In the genomic region with DNA sequence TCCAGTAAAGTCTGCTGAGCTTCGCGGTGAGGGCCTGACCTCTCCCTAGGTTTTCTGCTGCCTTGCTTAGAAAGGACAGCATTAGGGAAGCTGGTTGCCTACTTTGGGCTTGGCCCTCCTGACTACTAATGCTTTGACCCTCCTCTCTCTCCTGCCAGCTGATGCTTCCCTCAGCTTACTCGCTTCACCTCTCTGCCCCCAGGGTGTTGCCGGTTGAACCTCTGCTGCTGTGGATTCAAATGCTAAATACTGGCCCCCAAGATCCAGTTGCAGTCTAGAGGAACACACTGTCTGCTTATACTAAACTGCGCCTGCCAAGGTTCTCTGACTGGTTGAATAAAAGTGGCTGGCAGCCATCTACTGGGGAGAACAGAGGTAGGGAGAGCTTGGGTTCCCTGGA, we compare ENCODE assay signal across 24 mouse cellular contexts.
"Had no signal": no experiment of that assay in that cellular context is flagged by ENCODE, and none has a peak within 500 bp of the region (broad histone marks: within the 10 kb centered on the region; RNA-seq: fewer than 3 reads in every experiment).

No protein-coding gene starts in this region.

- H3K36me3 ChIP-seq: heart, embryonic 13.5 days; heart, embryonic 15.5 days; hindbrain, embryonic 13.5 days; hindbrain, embryonic 15.5 days; kidney, embryonic 15.5 days; limb, embryonic 10.5 days; limb, embryonic 12.5 days had no signal

- ATAC-seq: intestine, embryonic 16.5 days had no signal

- DNase-seq: gastrocnemius, postnatal 14 days; gastrocnemius, postnatal 36 days; heart, adult 11 months; heart, adult 2 months; heart, postnatal 14 days; heart, postnatal 36 days; kidney, adult 11 months; kidney, adult 2 months; kidney, adult 9 months; kidney, postnatal 14 days; kidney, postnatal 36 days; liver had no signal

- H3K27ac ChIP-seq: heart, adult 2 months; heart, embryonic 13.5 days; heart, embryonic 15.5 days; hindbrain, embryonic 13.5 days; hindbrain, embryonic 15.5 days; kidney, embryonic 15.5 days; kidney, postnatal 0 days; left cerebral cortex, adult 2 months; limb, embryonic 10.5 days; limb, embryonic 12.5 days had no signal

- H3K4me2 ChIP-seq: heart, embryonic 11.5 days; heart, embryonic 13.5 days; heart, embryonic 15.5 days; hindbrain, embryonic 13.5 days; hindbrain, embryonic 15.5 days; kidney, embryonic 15.5 days; limb, embryonic 12.5 days; liver, embryonic 11.5 days had no signal

- H3K9me3 ChIP-seq: heart, embryonic 13.5 days; heart, embryonic 15.5 days; hindbrain, embryonic 13.5 days; hindbrain, embryonic 15.5 days; kidney, embryonic 15.5 days; limb, embryonic 10.5 days; limb, embryonic 12.5 days had no signal

- H3K27me3 ChIP-seq: heart, embryonic 13.5 days; heart, embryonic 15.5 days; hindbrain, embryonic 13.5 days; hindbrain, embryonic 15.5 days; kidney, embryonic 15.5 days; limb, embryonic 12.5 days had no signal

- H3K4me3 ChIP-seq: heart, adult 2 months; heart, embryonic 13.5 days; heart, embryonic 15.5 days; hindbrain, embryonic 13.5 days; hindbrain, embryonic 15.5 days; kidney, embryonic 15.5 days; left cerebral cortex, adult 2 months; limb, embryonic 10.5 days; limb, embryonic 12.5 days had no signal

- H3K9ac ChIP-seq: heart, embryonic 13.5 days; heart, embryonic 15.5 days; hindbrain, embryonic 13.5 days; hindbrain, embryonic 15.5 days; kidney, embryonic 15.5 days; limb, embryonic 12.5 days had no signal

- H3K4me1 ChIP-seq: heart, embryonic 13.5 days; heart, embryonic 15.5 days; hindbrain, embryonic 13.5 days; hindbrain, embryonic 15.5 days; kidney, embryonic 15.5 days; limb, embryonic 10.5 days; limb, embryonic 12.5 days had no signal
